Mouse (Mus musculus) CH12.LX (cell line): ENCODE measurements around the gene Hoxd13. TPM values are rescaled to one million over a fixed set of nuclear protein-coding genes. Genes with fewer than 3 reads are reported as not detected.

ENCODE experiments used
- DNase-seq: peaks from one replicate; pipeline ENCODE4 v3.0.0-alpha.2; 2013; ENCODE audit errors: extremely low read depth
- H3K27ac ChIP-seq: 2 replicates; pipeline ENCODE4 v1.5.1; 2012; ENCODE audit warnings: low read depth, mild to moderate bottlenecking, control low read depth, moderate library complexity; ENCODE audit not compliant: insufficient read depth
- H3K27me3 ChIP-seq: replicated peaks from 2 replicates; pipeline ENCODE3; 2012; ENCODE audit warnings: inconsistent platforms
- H3K36me3 ChIP-seq, 2 experiments: replicated peaks in 1 of 2; 2 replicates each; pipeline versions ENCODE3 to v1.6.1; 2012; ENCODE audit warnings: inconsistent platforms in 1 of 2, low read length in 1 of 2, mild to moderate bottlenecking in 1 of 2, mixed read lengths in 1 of 2, moderate library complexity in 1 of 2; ENCODE audit not compliant: control insufficient read depth in 1 of 2, insufficient read depth in 1 of 2
- H3K4me1 ChIP-seq, 2 experiments: 2 replicates each; pipeline ENCODE4 v1.6.1; 2012; ENCODE audit warnings: inconsistent platforms in 1 of 2, moderate library complexity in 1 of 2; ENCODE audit not compliant: insufficient read depth in 2 of 2, control insufficient read depth in 1 of 2
- H3K4me2 ChIP-seq: 2 replicates; pipeline ENCODE4 v1.6.1; 2012; ENCODE audit warnings: low read depth, mild to moderate bottlenecking, control low read depth; ENCODE audit not compliant: poor library complexity, insufficient read depth, severe bottlenecking
- H3K4me3 ChIP-seq, 3 experiments: fragments of 150-350 bp in 1 of 3; sonication (generic) in 1 of 3; replicated peaks in 1 of 3; 2 replicates each; pipeline versions ENCODE3 to v1.5.1; 2011 to 2012; ENCODE audit warnings: low read depth in 2 of 3, low read length in 2 of 3, mild to moderate bottlenecking in 2 of 3, moderate library complexity in 2 of 3, control low read depth in 1 of 3, improper control_type of control experiment in 1 of 3, inconsistent platforms in 1 of 3, mixed read lengths in 1 of 3; ENCODE audit not compliant: poor library complexity in 1 of 3
- H3K79me2 ChIP-seq: replicated peaks from 2 replicates; pipeline ENCODE4 v1.6.1; 2012; ENCODE audit warnings: mild to moderate bottlenecking, moderate library complexity; ENCODE audit not compliant: control insufficient read depth, poor library complexity, insufficient read depth, severe bottlenecking; ENCODE audit errors: extremely low read depth
- H3K9ac ChIP-seq: 2 replicates; pipeline ENCODE4 v1.6.1; 2012; ENCODE audit warnings: low read depth, mild to moderate bottlenecking, control low read depth, moderate library complexity; ENCODE audit not compliant: insufficient read depth
- H3K9me3 ChIP-seq: replicated peaks from 2 replicates; pipeline ENCODE3; 2012; ENCODE audit warnings: low read length, inconsistent platforms, mixed read lengths
- BHLHE40 ChIP-seq: IDR thresholded peaks from 2 replicates; pipeline ENCODE4 v1.6.1; 2011; ENCODE audit warnings: mild to moderate bottlenecking, low read depth, low read length, improper control_type of control experiment
- CHD1 ChIP-seq: IDR thresholded peaks from 2 replicates; pipeline ENCODE4 v1.6.1; 2012; ENCODE audit warnings: low read depth, low read length, improper control_type of control experiment, inconsistent platforms
- CHD2 ChIP-seq: IDR thresholded peaks from 2 replicates; pipeline ENCODE4 v1.6.1; 2011; ENCODE audit warnings: low read length, improper control_type of control experiment
- CTCF ChIP-seq, 2 experiments: IDR thresholded peaks in 1 of 2; conservative IDR thresholded peaks in 1 of 2; 2 replicates each; pipeline ENCODE4 v1.5.1; 2011 to 2012; ENCODE audit warnings: low read depth in 2 of 2, low read length in 2 of 2, improper control_type of control experiment in 1 of 2, inconsistent platforms in 1 of 2, mild to moderate bottlenecking in 1 of 2, moderate library complexity in 1 of 2
- E2F4 ChIP-seq: IDR thresholded peaks from 2 replicates; pipeline ENCODE4 v1.6.1; 2011; ENCODE audit warnings: low read depth, low read length, improper control_type of control experiment; ENCODE audit not compliant: insufficient replicate concordance
- EP300 ChIP-seq: IDR thresholded peaks from 2 replicates; pipeline ENCODE4 v1.6.1; 2011; ENCODE audit warnings: low read length, improper control_type of control experiment
- ETS1 ChIP-seq: conservative IDR thresholded peaks from 2 replicates; pipeline ENCODE4 v1.6.1; 2012; ENCODE audit warnings: low read depth, mild to moderate bottlenecking, inconsistent platforms, low read length, improper control_type of control experiment, moderate library complexity
- GABPA ChIP-seq: IDR thresholded peaks from 2 replicates; pipeline ENCODE4 v1.6.1; 2012; ENCODE audit warnings: low read depth, low read length, improper control_type of control experiment, inconsistent platforms; ENCODE audit not compliant: insufficient replicate concordance
- IRF4 ChIP-seq: IDR thresholded peaks from 2 replicates; pipeline ENCODE4 v1.6.1; 2014; ENCODE audit warnings: low read depth, mild to moderate bottlenecking, inconsistent platforms, low read length, improper control_type of control experiment
- JUND ChIP-seq: conservative IDR thresholded peaks from 2 replicates; pipeline ENCODE4 v1.6.1; 2011; ENCODE audit warnings: low read depth, low read length, improper control_type of control experiment
- MAFK ChIP-seq: IDR thresholded peaks from 2 replicates; pipeline ENCODE4 v1.6.1; 2011; ENCODE audit warnings: low read length, improper control_type of control experiment; ENCODE audit not compliant: insufficient replicate concordance
- MAX ChIP-seq: IDR thresholded peaks from 2 replicates; pipeline ENCODE4 v1.6.1; 2011; ENCODE audit warnings: low read length, improper control_type of control experiment
- MAZ ChIP-seq: IDR thresholded peaks from 2 replicates; pipeline ENCODE4 v1.6.1; 2012; ENCODE audit warnings: low read depth, mild to moderate bottlenecking, inconsistent platforms, low read length, improper control_type of control experiment, moderate library complexity
- MEF2A ChIP-seq: IDR thresholded peaks from 2 replicates; pipeline ENCODE4 v1.6.1; 2014; ENCODE audit warnings: low read depth, mild to moderate bottlenecking, inconsistent platforms, low read length, improper control_type of control experiment, borderline replicate concordance
- NELFE ChIP-seq: IDR thresholded peaks from 2 replicates; pipeline ENCODE4 v1.6.1; 2011; ENCODE audit warnings: low read depth, low read length, improper control_type of control experiment
- PAX5 ChIP-seq: IDR thresholded peaks from 2 replicates; pipeline ENCODE4 v1.6.1; 2012; ENCODE audit warnings: low read length, inconsistent platforms, mixed read lengths
- RAD21 ChIP-seq: IDR thresholded peaks from 2 replicates; pipeline ENCODE4 v1.6.1; 2011; ENCODE audit warnings: low read depth, mild to moderate bottlenecking, low read length, improper control_type of control experiment, moderate library complexity
- SIN3A ChIP-seq: IDR thresholded peaks from 2 replicates; pipeline ENCODE4 v1.6.1; 2012; ENCODE audit warnings: low read length, improper control_type of control experiment, inconsistent platforms
- SMC3 ChIP-seq: IDR thresholded peaks from 2 replicates; pipeline ENCODE4 v1.6.1; 2011; ENCODE audit warnings: low read depth, low read length, improper control_type of control experiment
- TCF12 ChIP-seq: IDR thresholded peaks from 2 replicates; pipeline ENCODE4 v1.6.1; 2014; ENCODE audit warnings: low read depth, mild to moderate bottlenecking, inconsistent platforms, low read length, improper control_type of control experiment
- UBTF ChIP-seq: IDR thresholded peaks from 2 replicates; pipeline ENCODE4 v1.6.1; 2012; ENCODE audit warnings: low read depth, mild to moderate bottlenecking, inconsistent platforms, low read length, improper control_type of control experiment, moderate library complexity
- USF2 ChIP-seq: conservative IDR thresholded peaks from 2 replicates; pipeline ENCODE4 v1.6.1; 2011; ENCODE audit warnings: low read depth, low read length, improper control_type of control experiment
- ZC3H11A ChIP-seq: IDR thresholded peaks from 2 replicates; pipeline ENCODE4 v1.6.1; 2012; ENCODE audit warnings: low read depth, mild to moderate bottlenecking, inconsistent platforms, low read length, improper control_type of control experiment
- ZMIZ1 ChIP-seq: IDR thresholded peaks from 2 replicates; pipeline ENCODE4 v1.6.1; 2012; ENCODE audit warnings: low read depth, mild to moderate bottlenecking, inconsistent platforms, low read length, improper control_type of control experiment
- dilution Hi-C: fragments of 300-500 bp; cut with MboI; formaldehyde crosslinking; loops from 2 replicates; pipeline ENCODE4 v1.14.3; 2020; ENCODE audit warnings: low sequenced_read_pairs; ENCODE audit not compliant: extremely low pct_unique_long_range_greater_than_20kb, extremely low pct_ligation_motif_present
- in situ Hi-C: fragments of 300-500 bp; cut with MboI; formaldehyde crosslinking; loops from 3 replicates; pipeline ENCODE4 v1.14.3; 2019; ENCODE audit warnings: low sequenced_read_pairs, low pct_ligation_motif_present, low pct_unique_long_range_greater_than_20kb, mixed read lengths
- polyA plus RNA-seq: library from polyadenylated mRNA; unstranded; fragments of >175 nt; gene quantifications from 2 replicates; pipeline ENCODE4 v1.2.1, GENCODE M21; 2012; ENCODE audit warnings: low read depth; ENCODE audit not compliant: insufficient read length
- total RNA-seq, 2 experiments: library from RNA; depleted of rRNA; stranded (reverse); fragments of 300-350 nt in 1 of 2; fragments of >200 nt in 1 of 2; gene quantifications; 2 replicates each; pipeline ENCODE4 v1.2.3; 2012 to 2014

Hoxd13 gene
- total and polyA plus RNA-seq, 3 experiments: not detected

DNA sequence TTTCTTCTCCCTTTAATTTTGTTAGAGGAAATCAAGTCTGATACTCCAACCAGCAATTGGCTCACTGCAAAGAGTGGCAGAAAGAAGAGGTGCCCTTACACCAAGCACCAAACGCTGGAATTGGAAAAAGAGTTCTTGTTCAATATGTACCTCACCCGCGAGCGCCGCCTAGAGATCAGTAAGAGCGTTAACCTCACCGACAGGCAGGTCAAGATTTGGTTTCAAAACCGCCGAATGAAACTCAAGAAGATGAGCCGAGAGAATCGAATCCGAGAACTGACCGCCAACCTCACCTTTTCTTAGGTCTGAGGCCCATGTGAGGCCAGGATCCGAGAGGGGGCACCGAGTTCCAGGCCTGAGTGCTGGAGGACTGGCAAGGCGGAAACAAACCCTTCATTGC is 26.0 kb downstream of the Hoxd13 start:
- no peaks in the 10 kb centered on the region for H3K27me3 ChIP-seq

DNA sequence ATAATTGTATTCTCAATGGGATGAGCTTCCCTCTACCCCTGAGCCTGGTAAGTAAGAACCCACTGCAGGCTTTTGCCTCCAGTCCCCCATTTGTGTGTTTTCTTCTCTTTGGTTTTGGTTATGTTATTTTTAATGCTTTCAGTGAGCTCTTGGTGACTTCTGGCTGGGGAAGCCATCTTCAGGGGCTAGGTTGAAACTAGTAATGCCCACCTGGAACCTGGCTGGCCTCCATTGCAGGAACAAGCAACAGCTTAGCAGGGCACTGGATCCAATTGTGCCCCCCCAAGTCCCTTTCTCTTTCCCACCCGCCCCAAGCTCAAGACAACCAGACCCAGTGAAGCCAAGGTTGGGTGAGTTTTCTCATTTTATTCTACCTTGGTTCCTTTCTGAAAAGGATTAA is 27.3 kb downstream of the Hoxd13 start:
- Histone ChIP-seq H3K9me3 (peaks cover 24% of the 10 kb centered on the region), H3K9ac (no peak overlapping the region), H3K4me1 (no peaks in the 10 kb centered on the region), H3K27me3 (no peaks in the 10 kb centered on the region), H3K27ac (no peak overlapping the region), H3K79me2 (no peaks in the 10 kb centered on the region), H3K36me3 (no peaks in the 10 kb centered on the region), H3K4me3 (no peak overlapping the region), H3K4me2 (no peak overlapping the region)
- in situ Hi-C loops (loop anchor here (10.0 to 25.0 kb wide), 2 partner anchors 449 to 617 kb away; no protein-coding TSS in a partner anchor), dilution Hi-C loops (no loop called here)
- no peak for TF ChIP-seq NELFE
- TF ChIP-seq E2F4: no peak
- TF ChIP-seq IRF4: no peak
- TF ChIP-seq MAFK: no peak
- TF ChIP-seq ETS1: no peak
- no peak for TF ChIP-seq SIN3A
- no peak for TF ChIP-seq JUND
- no peak for TF ChIP-seq GABPA
- no peak for DNase-seq

More for the DNA sequence above, 26.0 kb downstream of the Hoxd13 start:
- in situ Hi-C loops: loop anchor here (10.0 to 25.0 kb wide), 2 partner anchors 451 to 618 kb away; no protein-coding TSS in a partner anchor
- H3K9me3 ChIP-seq: peaks cover 24% of the 10 kb centered on the region
- no peaks in the 10 kb centered on the region for H3K36me3 ChIP-seq
- dilution Hi-C loops: no loop called here
- H3K4me1 ChIP-seq: no peaks in the 10 kb centered on the region
- peak overlapping the region; percentile 54 for H3K4me2 ChIP-seq
- no peak overlapping the region for H3K27ac ChIP-seq
- peak overlapping the region; percentile 16 to 43 (median 31) for H3K4me3 ChIP-seq
- no peaks in the 10 kb centered on the region for H3K79me2 ChIP-seq
- DNase-seq: peak; percentile 54
- TF ChIP-seq CTCF (conservative IDR thresholded peaks at IDR 0.05 in 1 of 2, IDR thresholded peaks at IDR 0.05 in 1 of 2; ENCODE audit: low read depth in 2 of 2, low read length in 2 of 2): peak in 1 of 2 experiments; percentile 68; a peak in 2 of 4 replicates
- 0 out of 2 replicates have a peak, but pooled peaks have one; percentile 25 for TF ChIP-seq MEF2A
- TF ChIP-seq JUND: no peak
- peak; percentile 22; the same call in 1 of the 2 replicates for TF ChIP-seq SMC3
- peak; percentile 27 for TF ChIP-seq RAD21
- H3K9ac ChIP-seq: no peak overlapping the region

DNA sequence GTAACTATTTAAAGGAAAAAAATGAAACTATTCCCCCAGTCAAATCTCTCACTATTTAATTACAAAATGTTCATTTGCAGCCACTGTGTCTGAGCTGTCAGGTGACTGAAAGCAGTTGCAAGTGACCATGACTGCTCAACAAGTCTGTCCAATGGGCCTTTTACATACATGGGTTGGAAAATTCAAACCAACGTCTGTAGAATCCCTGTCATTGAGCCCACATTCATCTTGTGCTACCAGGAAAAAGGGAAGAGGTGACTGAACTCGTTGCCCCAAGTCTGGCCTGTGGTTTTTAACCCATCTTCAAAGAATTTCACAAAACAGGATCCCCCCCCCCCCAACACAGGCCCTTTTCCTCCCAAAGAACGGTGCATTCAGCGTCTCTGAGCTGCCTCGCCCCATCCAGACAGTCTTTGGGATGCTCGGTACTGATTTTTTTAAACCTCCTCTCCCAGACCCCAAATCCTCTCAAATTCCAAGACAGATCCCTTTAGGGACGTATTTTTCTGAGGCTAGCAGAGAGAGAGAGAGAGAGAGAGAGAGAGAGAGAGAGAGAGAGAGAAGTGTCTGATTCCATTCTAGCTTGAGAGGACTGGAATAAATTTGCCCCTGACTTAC is 27.8 kb downstream of the Hoxd13 start:
- in situ Hi-C loops (loop anchor here (10.0 to 25.0 kb wide), 2 partner anchors 449 to 616 kb away; no protein-coding TSS in a partner anchor), dilution Hi-C loops (no loop called here)
- no peak overlapping the region for H3K4me2 ChIP-seq
- DNase-seq: no peak
- H3K9me3 ChIP-seq: peaks cover 24% of the 10 kb centered on the region
- H3K27me3 ChIP-seq: no peaks in the 10 kb centered on the region
- H3K9ac ChIP-seq: no peak overlapping the region
- H3K4me3 ChIP-seq: no peak overlapping the region
- no peaks in the 10 kb centered on the region for H3K79me2 ChIP-seq
- no peaks in the 10 kb centered on the region for H3K36me3 ChIP-seq
- H3K4me1 ChIP-seq: no peaks in the 10 kb centered on the region
- no peak overlapping the region for H3K27ac ChIP-seq
- TF ChIP-seq MAFK (no peak), JUND (no peak), RAD21 (no peak), E2F4 (no peak), USF2 (no peak), CHD2 (no peak), BHLHE40 (no peak), ZC3H11A (no peak), MAX (no peak), ZMIZ1 (no peak), MEF2A (no peak), MAZ (no peak), TCF12 (no peak), UBTF (no peak), PAX5 (no peak), NELFE (no peak), CHD1 (no peak), EP300 (no peak)
